ENCODE assay signal across 9 mouse cellular contexts in genomic region chr15:6522653-6523167, GRCm38 (mm10). TPM values are rescaled to one million over a fixed set of nuclear protein-coding genes. Genes with fewer than 3 reads are reported as not detected.
A peak's percentile ranks its signal among the peaks of the same experiment; 100 is the strongest.
DNase-seq lines count a peak whose midpoint lies in the region; ATAC-seq and TF ChIP-seq lines count a peak whose summit lies in the region.
"Had no signal": no experiment of that assay in that cellular context is flagged by ENCODE, and none has a peak within 500 bp of the region (broad histone marks: within the 10 kb centered on the region; RNA-seq: fewer than 3 reads in every experiment).

Gene Fyb, plus strand, starts transcription at chr15:6522853.

- peak; percentile 17 to 19 for DNase-seq in lung, postnatal 4 days
- DNase-seq in lung, postnatal 14 days = no peak
- DNase-seq in urinary bladder, postnatal 36 days (ENCODE audit: low spot score in 2 of 2) = no peak
- DNase-seq in midbrain, postnatal 0 days (ENCODE audit: low spot score) = no peak
- DNase-seq: kidney, postnatal 25 days had no signal

- H3K4me2 ChIP-seq in limb, embryonic 15.5 days = no peak within 1 kb of the TSS
- no peak within 1 kb of the TSS for H3K4me2 ChIP-seq in stomach, embryonic 16.5 days (ENCODE audit: low read depth, low read length)
- H3K4me2 ChIP-seq in midbrain, postnatal 0 days (ENCODE audit: low read depth, low read length, poor library complexity, severe bottlenecking) = no peak within 1 kb of the TSS
- H3K4me2 ChIP-seq in forebrain, embryonic 16.5 days (ENCODE audit: low read length) = no peak within 1 kb of the TSS

- no peak within 1 kb of the TSS for H3K9ac ChIP-seq in limb, embryonic 15.5 days
- H3K9ac ChIP-seq in stomach, embryonic 16.5 days (ENCODE audit: low read length) = no peak within 1 kb of the TSS
- H3K9ac ChIP-seq in midbrain, postnatal 0 days (replicated peaks; ENCODE audit: low read length, poor library complexity, severe bottlenecking) = no peak within 1 kb of the TSS
- H3K9ac ChIP-seq in forebrain, embryonic 16.5 days (replicated peaks; ENCODE audit: low read depth, low read length) = no peak within 1 kb of the TSS

- H3K4me3 ChIP-seq in bone marrow, adult 2 months (replicated peaks; ENCODE audit: control insufficient read depth, low read depth, low read length) = peak within 1 kb of the TSS; percentile 60
- no peak within 1 kb of the TSS for H3K4me3 ChIP-seq in limb, embryonic 15.5 days
- no peak within 1 kb of the TSS for H3K4me3 ChIP-seq in stomach, embryonic 16.5 days (replicated peaks; ENCODE audit: low read length)
- H3K4me3 ChIP-seq in midbrain, postnatal 0 days (ENCODE audit: low read depth, low read length) = no peak within 1 kb of the TSS
- H3K4me3 ChIP-seq in forebrain, embryonic 16.5 days (replicated peaks; ENCODE audit: low read length) = no peak within 1 kb of the TSS

- no peak for TF ChIP-seq POLR2A in bone marrow, adult 2 months (IDR thresholded peaks at IDR 0.05; ENCODE audit: borderline replicate concordance, control insufficient read depth, low read depth, low read length)

- ATAC-seq in limb, embryonic 15.5 days (ENCODE audit: insufficient number of reproducible peaks, low FRiP score, low TSS enrichment, low read depth) = no peak
- ATAC-seq in stomach, embryonic 16.5 days (ENCODE audit: insufficient read depth, low FRiP score) = no peak
- no peak for ATAC-seq in midbrain, postnatal 0 days (ENCODE audit: low FRiP score)
- ATAC-seq in forebrain, embryonic 16.5 days = no peak

- peak within 1 kb of the TSS; percentile 54 for H3K27ac ChIP-seq in bone marrow, adult 2 months (ENCODE audit: control insufficient read depth, insufficient read depth, low read depth, low read length, poor library complexity)
- no peak within 1 kb of the TSS for H3K27ac ChIP-seq in limb, embryonic 15.5 days
- H3K27ac ChIP-seq in stomach, embryonic 16.5 days (ENCODE audit: low read length) = no peak within 1 kb of the TSS
- H3K27ac ChIP-seq in midbrain, postnatal 0 days (ENCODE audit: low read depth, low read length) = no peak within 1 kb of the TSS
- no peak within 1 kb of the TSS for H3K27ac ChIP-seq in forebrain, embryonic 16.5 days (ENCODE audit: low read length)

- no peak for TF ChIP-seq CTCF in bone marrow, adult 2 months (IDR thresholded peaks at IDR 0.05; ENCODE audit: control insufficient read depth, insufficient read depth, low read length)
- TF ChIP-seq CTCF in midbrain, postnatal 0 days (IDR thresholded peaks at IDR 0.05) = no peak

- H3K27me3 ChIP-seq in limb, embryonic 15.5 days = no peaks in the 10 kb centered on the region
- H3K27me3 ChIP-seq in stomach, embryonic 16.5 days (ENCODE audit: control insufficient read depth, insufficient read depth, low read length) = no peaks in the 10 kb centered on the region
- no peaks in the 10 kb centered on the region for H3K27me3 ChIP-seq in midbrain, postnatal 0 days (ENCODE audit: insufficient read depth, low read length)
- no peaks in the 10 kb centered on the region for H3K27me3 ChIP-seq in forebrain, embryonic 16.5 days (replicated peaks; ENCODE audit: control insufficient read depth, insufficient read depth, low read length)

- H3K36me3 ChIP-seq in limb, embryonic 15.5 days = no peaks in the 10 kb centered on the region
- H3K36me3 ChIP-seq in stomach, embryonic 16.5 days (ENCODE audit: control insufficient read depth, insufficient read depth, low read length) = no peaks in the 10 kb centered on the region
- no peaks in the 10 kb centered on the region for H3K36me3 ChIP-seq in midbrain, postnatal 0 days (ENCODE audit: insufficient read depth, low read length)
- H3K36me3 ChIP-seq in forebrain, embryonic 16.5 days (ENCODE audit: control insufficient read depth, insufficient read depth) = no peaks in the 10 kb centered on the region

- 3% methylated on average over 8 of the region's 8 CpGs for WGBS in bone marrow, adult 2 months
- 62% methylated on average over 8 of the region's 8 CpGs for WGBS in limb, embryonic 15.5 days
- WGBS in stomach, embryonic 16.5 days = 59% methylated on average over 8 of the region's 8 CpGs
- WGBS in midbrain, postnatal 0 days = 84% methylated on average over 8 of the region's 8 CpGs
- 88% methylated on average over 8 of the region's 8 CpGs for WGBS in forebrain, embryonic 16.5 days

- no peaks in the 10 kb centered on the region for H3K9me3 ChIP-seq in limb, embryonic 15.5 days
- H3K9me3 ChIP-seq in stomach, embryonic 16.5 days (replicated peaks; ENCODE audit: control insufficient read depth, low read length) = no peaks in the 10 kb centered on the region
- H3K9me3 ChIP-seq in midbrain, postnatal 0 days (ENCODE audit: low read length) = no peaks in the 10 kb centered on the region
- no peaks in the 10 kb centered on the region for H3K9me3 ChIP-seq in forebrain, embryonic 16.5 days (ENCODE audit: control insufficient read depth, low read length)

- peaks cover 2% of the 10 kb centered on the region for H3K4me1 ChIP-seq in bone marrow, adult 2 months (ENCODE audit: control insufficient read depth, insufficient read depth, low read length)
- no peaks in the 10 kb centered on the region for H3K4me1 ChIP-seq in limb, embryonic 15.5 days
- no peaks in the 10 kb centered on the region for H3K4me1 ChIP-seq in stomach, embryonic 16.5 days (ENCODE audit: control insufficient read depth, insufficient read depth, low read length)
- no peaks in the 10 kb centered on the region for H3K4me1 ChIP-seq in midbrain, postnatal 0 days (ENCODE audit: insufficient read depth, low read length)
- no peaks in the 10 kb centered on the region for H3K4me1 ChIP-seq in forebrain, embryonic 16.5 days (replicated peaks; ENCODE audit: control insufficient read depth, insufficient read depth, low read length)

RNA-seq across cellular contexts. Expression of gene Fyb, which starts in this region (rescaled TPM):
- polyA plus RNA-seq in bone marrow, adult 2 months (2011; ENCODE audit: insufficient read depth, insufficient read length, low replicate concordance, missing spikeins) = 54.6 and 126 TPM in 2 replicates
- polyA plus RNA-seq in limb, embryonic 15.5 days (2015; fragmentation: Nextera tagmentation; extraction: Ambion mirVana) = 10.3 and 13.0 TPM in 2 replicates
- polyA plus RNA-seq in stomach, embryonic 16.5 days (2015; fragmentation: Nextera tagmentation; extraction: Ambion mirVana) = 12.2 and 13.8 TPM in 2 replicates
- 2.2 TPM in 1 of 2 replicates, not detected in the other for total RNA-seq in midbrain, postnatal 0 days (2014; rRNA removed)
- polyA plus RNA-seq in midbrain, postnatal 0 days (2015; fragmentation: Nextera tagmentation; extraction: Ambion mirVana) = 1.5 and 3.6 TPM in 2 replicates
- polyA plus RNA-seq in forebrain, embryonic 16.5 days (2015; fragmentation: Nextera tagmentation; extraction: Ambion mirVana) = 1.6 TPM in 2 replicates

Comparison
In these comparisons a context has a peak if more than half of its experiments do, and no peak if none do; other contexts are left out.
1. DNase-seq: peak in lung, postnatal 4 days (2 of 2); none in lung, postnatal 14 days (single experiment), urinary bladder, postnatal 36 days (0 of 2) and midbrain, postnatal 0 days (single experiment).